Mouse (Mus musculus) frontal cortex, adult 2 months (tissue): ENCODE data around the gene Slc6a9. TPM values are rescaled to one million over a fixed set of nuclear protein-coding genes. Genes with fewer than 3 reads are reported as not detected.

Experiments used
- DNase-seq, 2 experiments: peaks; one replicate each; pipeline ENCODE4 v3.0.0; 2022; ENCODE audit warnings: low spot score in 1 of 2; ENCODE audit errors: extremely low spot score in 1 of 2
- polyA plus RNA-seq: library from polyadenylated mRNA; depleted of rRNA; stranded (reverse); fragments of >200 nt; gene quantifications from 2 replicates; pipeline ENCODE4 v1.2.3, GENCODE M21; 2012

The Slc6a9 gene
- polyA plus RNA-seq, 1 experiment: 93.0 TPM

GRCm38 (mm10) chr4:117872471-117872886, 38.2 kb downstream of the Slc6a9 start, which contains the start of gene Ccdc24:
Gene Ccdc24, minus strand, starts transcription at chr4:117872557.
- DNase-seq: no peak

GRCm38 (mm10) chr4:117873615-117874014, 39.3 kb downstream of the Slc6a9 start:
- DNase-seq: no peak

- no peak for DNase-seq
Observed at GRCm38 (mm10) chr4:117878301-117878700, 44.0 kb downstream of the Slc6a9 start.

GRCm38 (mm10) chr4:117878703-117879102, 44.4 kb downstream of the Slc6a9 start:
- no peak for DNase-seq

- peak in 1 of 2 experiments; percentile 59 for DNase-seq
Observed at GRCm38 (mm10) chr4:117882701-117883691, 48.7 kb downstream of the Slc6a9 start, which contains the start of gene B4galt2. Gene B4galt2, minus strand, starts transcription at chr4:117883487.

DNA sequence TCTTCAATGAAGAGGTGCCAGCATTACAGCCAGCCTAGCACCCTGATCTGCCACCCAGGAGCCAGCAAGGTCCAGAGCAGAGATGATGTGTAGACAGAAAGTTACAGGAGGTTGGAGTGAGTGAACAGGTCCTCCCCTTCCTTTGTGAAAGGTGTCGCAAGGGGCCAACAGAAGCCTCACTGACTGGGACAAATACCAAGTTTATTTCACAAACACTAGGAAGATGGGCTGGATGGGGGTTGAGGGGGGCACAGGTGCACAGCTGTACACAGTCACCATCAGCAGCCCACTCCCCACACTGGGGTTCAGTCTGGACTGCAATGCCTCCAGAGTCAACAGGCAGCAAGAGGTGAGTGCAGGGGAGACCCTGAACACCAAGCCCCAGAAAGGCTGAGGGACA, 49.8 kb downstream of the Slc6a9 start:
- no peak for DNase-seq

DNA sequence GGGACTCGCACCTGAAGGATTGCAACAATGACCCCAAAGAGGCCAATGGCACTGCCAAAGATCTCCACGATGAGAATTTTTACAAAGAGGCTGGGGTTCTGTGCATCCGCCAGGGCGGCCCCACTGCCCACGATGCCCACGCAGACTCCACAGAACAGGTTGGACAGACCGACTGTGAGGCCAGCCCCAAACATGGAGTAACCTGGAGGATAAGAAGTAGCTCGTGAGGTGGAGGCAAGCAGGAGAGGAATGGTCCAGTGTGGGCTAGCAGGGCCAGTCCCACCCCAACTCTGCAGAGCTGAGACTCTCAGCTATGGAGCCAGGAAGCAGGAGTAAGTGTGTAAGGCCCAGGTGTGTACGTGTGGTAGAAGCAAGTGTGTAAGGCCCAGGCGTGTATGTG, 50.8 kb downstream of the Slc6a9 start:
- no peak for DNase-seq

DNA sequence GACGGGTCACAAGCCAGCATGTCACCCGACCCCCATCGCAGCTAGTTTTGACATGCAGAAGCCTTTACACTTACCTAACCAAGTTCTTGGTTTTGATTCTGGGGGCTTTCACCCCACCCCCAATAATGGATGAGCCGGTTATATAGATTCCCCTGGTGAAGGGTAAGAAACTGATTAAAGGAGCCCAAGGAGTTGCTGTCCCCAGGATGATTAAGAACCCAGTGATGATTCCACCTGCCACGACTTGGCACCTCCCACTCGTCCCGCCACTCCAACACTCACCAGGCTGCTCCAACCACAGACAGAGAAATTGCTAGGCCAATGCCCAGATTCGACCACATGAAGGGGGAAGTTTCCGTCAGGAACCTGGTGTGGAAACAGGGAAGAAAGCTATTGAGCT, 51.7 kb downstream of the Slc6a9 start:
- DNase-seq: no peak

DNA sequence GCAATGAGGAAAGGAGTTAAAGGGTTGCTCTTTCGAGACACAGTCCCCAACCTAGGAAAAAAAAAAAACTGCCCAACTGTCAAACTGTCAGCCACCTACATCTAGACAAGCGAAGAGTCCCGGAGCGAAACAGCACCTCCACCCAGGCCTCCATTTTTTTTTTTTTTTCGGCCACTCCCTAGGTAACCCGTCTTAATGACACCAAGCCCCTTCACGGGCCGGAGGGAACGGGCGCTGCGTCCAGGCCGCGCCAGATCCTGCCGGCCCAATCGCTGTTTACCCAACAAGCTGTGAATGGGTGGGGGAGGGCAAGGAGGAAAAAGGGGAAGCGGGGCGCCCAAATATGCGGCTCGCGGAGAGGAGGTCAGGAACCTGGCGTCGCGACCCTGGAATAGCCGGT, 52.3 kb downstream of the Slc6a9 start:
- no peak for DNase-seq

DNA sequence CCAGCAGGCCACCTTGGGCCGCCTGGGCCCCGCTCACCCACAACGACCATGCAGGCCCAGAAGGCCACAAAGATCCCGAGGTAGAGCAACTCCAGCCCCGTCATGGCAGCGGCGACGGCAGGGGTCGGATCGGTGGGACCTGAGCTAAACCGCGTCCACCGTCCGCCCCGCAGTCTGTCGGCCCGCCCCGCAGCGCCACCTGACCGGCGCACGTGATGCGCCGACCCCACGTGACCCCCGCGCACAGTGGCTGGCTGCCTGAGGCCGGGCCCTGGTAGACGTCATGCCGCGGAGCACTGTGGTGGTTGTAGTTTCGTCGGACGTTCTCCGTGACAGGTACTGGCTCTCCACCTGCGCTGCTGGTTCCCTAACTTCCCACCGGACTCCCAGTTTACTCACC, 52.8 kb downstream of the Slc6a9 start, which contains the start of gene Atp6v0b:
TSS of gene Atp6v0b (minus strand) at position 201 of the 400 bp plus-strand sequence.
- peak; percentile 91 to 96 for DNase-seq

DNA sequence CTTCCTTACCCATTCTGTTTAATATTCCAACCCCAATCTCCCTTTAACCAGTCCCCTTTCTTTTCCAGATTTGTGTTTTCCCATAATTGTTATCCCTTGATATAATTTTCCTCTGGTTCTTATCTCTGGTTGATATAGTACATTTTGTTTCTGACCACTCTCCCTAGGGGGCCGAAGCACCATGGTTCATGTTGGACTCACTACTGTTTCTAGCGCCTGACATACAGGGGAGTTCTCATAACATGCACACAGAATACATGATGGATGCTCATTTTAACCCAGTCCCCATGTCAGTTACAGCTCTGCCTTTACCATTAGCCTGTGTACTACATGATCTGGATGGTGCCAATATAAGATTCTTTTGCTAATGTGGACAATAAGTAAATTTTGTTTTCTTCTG, 53.6 kb downstream of the Slc6a9 start:
- no peak for DNase-seq

DNA sequence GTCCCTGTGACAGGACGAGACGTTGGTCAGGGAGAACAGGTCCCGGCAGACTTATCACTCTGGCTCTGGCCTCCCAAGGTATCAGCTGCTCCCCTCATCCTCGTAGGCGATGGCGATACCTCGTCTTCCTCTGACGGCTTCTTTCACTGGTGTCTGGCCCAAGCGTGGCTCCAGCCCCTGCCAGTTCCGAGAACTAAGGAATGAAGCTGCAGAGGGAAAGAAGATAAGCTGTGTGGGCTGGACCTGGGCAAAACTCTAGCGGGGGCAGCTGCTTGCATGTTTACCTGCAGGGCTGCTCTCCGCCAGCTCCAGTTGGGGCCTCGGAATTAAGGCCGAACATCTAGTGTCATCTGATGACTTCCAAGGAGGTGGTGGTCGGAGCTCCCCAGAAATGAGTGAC, 55.2 kb downstream of the Slc6a9 start:
- DNase-seq: no peak

- no peak for DNase-seq
Observed at GRCm38 (mm10) chr4:117890031-117890430, 55.7 kb downstream of the Slc6a9 start.

DNA sequence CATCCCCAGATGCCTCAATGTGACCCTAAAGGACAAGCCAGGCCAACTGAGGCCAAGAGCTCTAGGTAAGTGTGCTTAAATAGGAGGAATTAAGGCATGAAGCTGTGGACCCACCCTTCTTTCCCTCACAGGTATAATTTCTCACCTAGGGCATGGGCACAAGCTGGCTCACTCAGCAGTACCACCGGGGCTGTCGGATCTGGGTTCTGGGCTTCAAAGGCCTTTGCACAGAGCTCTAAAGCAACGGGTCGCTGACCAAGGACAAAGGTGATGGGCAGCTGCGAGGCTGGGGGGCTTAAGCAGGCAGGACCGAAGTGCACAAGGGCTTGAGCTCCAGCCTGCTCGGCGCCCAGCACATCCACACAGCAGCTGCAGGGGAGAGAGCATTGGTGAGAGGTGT, 56.4 kb downstream of the Slc6a9 start:
- no peak for DNase-seq

- peak; percentile 82 to 92 for DNase-seq
Observed at GRCm38 (mm10) chr4:117891738-117892161, 57.4 kb downstream of the Slc6a9 start, which contains the start of gene Dph2. Gene Dph2, minus strand, starts transcription at chr4:117892032.

GRCm38 (mm10) chr4:117893376-117893775, 59.1 kb downstream of the Slc6a9 start:
- DNase-seq: no peak

- DNase-seq: no peak
Observed at GRCm38 (mm10) chr4:117894601-117895000, 60.3 kb downstream of the Slc6a9 start.

GRCm38 (mm10) chr4:117895339-117895738, 61.0 kb downstream of the Slc6a9 start:
- no peak for DNase-seq

- DNase-seq: no peak
Observed at GRCm38 (mm10) chr4:117896031-117896430, 61.7 kb downstream of the Slc6a9 start.

- no peak for DNase-seq
Observed at GRCm38 (mm10) chr4:117898111-117898510, 63.8 kb downstream of the Slc6a9 start.

DNA sequence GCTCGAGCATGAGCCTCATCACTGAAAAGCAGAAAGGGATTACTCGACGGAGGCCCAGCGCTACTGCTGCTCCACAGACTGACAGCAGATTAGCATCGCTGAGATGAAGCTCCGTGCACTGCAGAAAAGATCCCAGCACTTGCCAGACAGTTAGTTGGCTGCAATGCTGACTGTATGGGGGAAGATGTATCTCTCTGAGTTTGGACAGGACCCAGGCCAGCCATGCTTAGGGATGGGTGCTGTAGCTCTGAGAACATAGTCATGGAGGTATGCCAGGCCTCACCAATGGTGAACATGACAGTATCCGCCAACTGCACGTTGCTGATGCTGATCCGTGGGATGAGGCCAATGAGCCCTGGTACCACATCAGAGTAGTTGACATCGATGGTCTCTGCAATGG, 69.8 kb downstream of the Slc6a9 start:
- peak in 1 of 2 experiments; percentile 66 for DNase-seq

- DNase-seq: no peak
Observed at GRCm38 (mm10) chr4:117904761-117905160, 70.5 kb downstream of the Slc6a9 start.
